Mouse (Mus musculus) kidney, adult 9 months (tissue): ENCODE data around the gene 9930111J21Rik1.
A peak's percentile ranks its signal among the peaks of the same experiment; 100 is the strongest.
"Not testable (repeated sequence)": the region's sequence is repeated elsewhere in the genome, so short reads cannot be mapped to it uniquely, and the experiment has no call there.

ENCODE experiments used
- DNase-seq: peaks from one replicate; pipeline ENCODE4 v3.0.0; 2022

Gene 9930111J21Rik1

GRCm38 (mm10) chr11:48908459-48908858 is 70.7 kb downstream of the 9930111J21Rik1 start:
- no peak for DNase-seq

GRCm38 (mm10) chr11:48902021-48902420 is 77.2 kb downstream of the 9930111J21Rik1 start, which contains the start of gene Gm5431:
Gene Gm5431 (minus strand): TSS chr11:48902214.
- peak; percentile 27 for DNase-seq

- not testable (repeated sequence) for DNase-seq
These were observed 77.6 kb downstream of the 9930111J21Rik1 start for GRCm38 (mm10) chr11:48901567-48901930.

GRCm38 (mm10) chr11:48900654-48901566 is 78.3 kb downstream of the 9930111J21Rik1 start:
- DNase-seq: not testable (repeated sequence)

- DNase-seq: peak; percentile 74
These were observed 80.3 kb downstream of the 9930111J21Rik1 start for GRCm38 (mm10) chr11:48898812-48899431.
